Mouse (Mus musculus): ENCODE data around the gene Limch1.

Limch1 gene

DNA sequence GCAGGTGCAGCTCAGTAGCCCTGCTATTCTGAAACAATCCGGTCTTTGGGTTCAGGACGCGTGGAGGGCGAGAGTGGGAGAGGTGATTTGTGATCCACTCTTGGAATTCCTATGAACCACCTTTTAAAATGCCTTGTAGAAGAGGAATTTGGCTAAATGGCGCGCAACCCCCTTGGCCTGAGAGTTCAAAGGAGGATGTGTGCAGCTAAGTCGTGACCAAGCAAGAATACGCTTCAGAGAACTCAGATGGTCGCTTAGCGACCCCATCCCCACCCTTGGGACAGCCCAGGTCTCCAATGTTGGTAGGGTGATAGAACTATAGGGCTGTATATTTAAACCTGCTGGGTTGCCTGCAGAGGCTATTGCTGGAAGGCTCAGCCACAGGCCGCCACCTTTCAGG, 1.1 kb downstream of the Limch1 start:
- no peak for DNase-seq (ENCODE audit: low read depth, low spot score)

DNA sequence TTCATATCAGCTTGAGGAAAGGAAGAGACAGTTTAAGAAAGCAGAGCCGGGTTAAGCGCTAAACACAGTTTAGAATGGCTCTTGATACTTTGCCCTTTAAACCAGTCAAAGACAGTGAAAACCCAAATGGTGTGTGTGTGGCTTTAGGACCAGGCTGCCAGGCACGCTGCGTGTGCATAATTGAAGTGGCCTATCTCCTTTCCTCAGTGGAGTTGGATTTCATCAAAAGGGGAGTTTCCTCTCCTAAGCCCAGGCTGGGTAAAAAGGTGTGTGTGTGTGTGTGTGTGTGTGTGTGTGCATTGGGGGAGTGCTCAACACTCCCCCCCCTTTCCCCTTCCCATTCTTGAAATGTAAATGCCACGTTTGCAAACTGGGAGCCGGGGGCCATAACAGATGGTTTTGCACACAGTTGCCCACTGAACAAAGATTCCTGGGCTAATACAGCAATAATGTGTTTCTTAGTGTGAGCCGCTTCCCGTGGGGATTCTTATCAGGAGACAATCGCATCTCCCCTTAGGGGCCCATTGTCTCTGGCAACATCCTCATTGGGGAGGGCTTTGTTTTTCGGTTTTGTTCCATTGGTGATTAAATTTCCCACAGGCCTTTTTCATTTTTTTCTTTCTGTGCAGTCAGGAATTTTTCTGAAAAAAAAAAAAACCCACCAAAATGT, 2.3 kb downstream of the Limch1 start:
- DNase-seq (ENCODE audit: low read depth, low spot score), result no peak

DNA sequence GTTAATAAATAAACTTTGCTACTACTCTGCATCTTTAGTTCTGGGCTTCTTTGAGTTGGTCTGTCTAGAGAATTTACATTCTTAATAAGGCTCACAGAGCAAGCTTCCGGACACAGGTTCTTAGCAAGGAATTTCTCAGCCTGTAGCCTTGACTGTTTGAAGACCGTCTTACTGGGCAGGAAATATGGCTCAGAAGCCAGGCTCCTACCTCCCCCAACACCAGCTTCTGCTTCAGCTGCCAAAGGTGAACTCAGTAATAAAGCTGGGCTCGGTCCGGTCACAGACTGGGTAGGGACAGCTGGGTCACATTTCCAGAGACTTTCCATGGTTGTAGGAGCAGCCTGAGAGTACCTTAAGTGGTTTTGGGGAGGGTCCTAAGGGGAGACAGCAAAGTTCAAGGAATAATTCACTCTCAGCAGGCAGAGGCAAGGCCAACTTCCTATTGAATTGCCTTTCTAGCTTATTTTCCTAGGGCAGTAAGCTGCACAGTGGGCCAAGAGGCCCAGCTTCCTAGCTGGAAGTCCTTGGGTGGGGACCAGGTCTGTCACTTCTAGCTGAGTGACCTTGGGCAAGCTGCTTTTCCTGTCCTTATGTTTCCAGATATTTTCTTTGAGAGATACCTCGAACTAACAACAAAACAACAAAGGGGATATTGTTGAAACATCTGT, 3.0 kb downstream of the Limch1 start:
- DNase-seq (ENCODE audit: low read depth, low spot score), result no peak

DNA sequence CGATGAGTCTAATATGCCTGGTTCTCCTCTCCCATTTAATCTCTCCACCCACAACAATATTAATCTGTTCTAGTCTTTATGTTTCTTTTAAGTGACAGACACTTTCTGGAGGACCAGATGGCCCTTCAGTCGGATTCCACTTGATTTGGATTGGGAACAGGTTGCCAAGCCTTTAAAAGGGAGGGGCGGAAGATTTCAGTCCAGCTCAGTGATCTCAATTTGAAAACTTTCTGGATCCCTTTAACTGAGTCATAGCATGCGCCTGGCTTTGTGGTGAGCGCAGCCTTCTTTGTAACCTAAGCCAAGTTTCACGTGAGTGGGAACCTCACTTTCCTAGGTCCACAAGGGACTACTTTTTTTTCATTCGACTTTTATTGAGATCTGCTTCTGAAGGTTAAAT, 5.0 kb downstream of the Limch1 start:
- no peak for DNase-seq (ENCODE audit: low read depth, low spot score)

DNA sequence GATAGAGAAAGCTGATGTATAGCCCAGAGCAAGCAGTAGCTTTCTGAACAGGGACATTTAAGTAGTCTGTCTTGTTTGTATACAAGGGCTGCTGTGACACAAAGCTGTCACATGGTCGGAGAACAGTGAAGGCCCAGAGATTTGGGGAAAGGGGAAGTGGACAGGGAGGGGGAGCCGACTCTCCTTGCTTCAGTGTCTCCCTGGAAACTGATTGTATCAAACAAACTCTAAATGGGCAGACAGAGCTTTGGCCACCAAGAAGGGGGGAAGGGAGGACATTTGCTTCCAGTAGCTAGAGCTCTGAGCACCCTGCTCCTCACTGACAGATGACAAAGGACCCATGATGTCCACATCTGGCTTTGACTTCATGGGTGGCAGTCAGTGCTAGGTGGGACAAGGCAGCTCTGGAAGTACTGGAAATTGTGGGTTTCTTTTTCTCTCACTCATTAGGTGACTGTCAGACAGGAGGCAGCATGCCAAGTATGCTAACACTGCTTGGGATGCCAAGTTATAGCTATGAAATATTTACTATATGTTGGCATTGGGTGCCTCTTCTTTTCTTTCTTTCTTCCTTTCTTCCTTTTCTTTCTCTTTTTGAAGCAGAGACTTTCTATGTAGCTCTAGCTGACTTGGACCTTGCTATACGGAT, 5.8 kb downstream of the Limch1 start:
- DNase-seq (ENCODE audit: low read depth, low spot score), result no peak

DNA sequence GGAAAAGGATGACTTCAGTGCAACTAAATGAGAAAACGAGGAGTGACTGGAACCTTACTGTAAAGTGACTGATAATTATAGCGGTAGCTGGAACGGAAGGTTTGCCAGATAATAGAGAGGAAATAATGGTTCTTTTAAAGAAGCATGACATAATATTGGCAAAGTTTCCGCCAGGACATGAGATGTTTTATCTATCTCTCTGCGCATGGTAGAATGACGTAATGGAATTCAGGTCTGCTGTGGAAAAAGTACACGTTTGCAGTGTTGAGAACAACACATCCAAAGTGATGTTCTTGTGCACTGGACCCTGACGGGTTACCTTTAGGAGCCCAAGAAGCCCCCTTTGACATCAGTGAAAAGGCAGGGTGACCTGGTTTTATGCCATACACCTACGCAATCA, 8.0 kb downstream of the Limch1 start:
- no peak for DNase-seq (ENCODE audit: low read depth, low spot score)

DNA sequence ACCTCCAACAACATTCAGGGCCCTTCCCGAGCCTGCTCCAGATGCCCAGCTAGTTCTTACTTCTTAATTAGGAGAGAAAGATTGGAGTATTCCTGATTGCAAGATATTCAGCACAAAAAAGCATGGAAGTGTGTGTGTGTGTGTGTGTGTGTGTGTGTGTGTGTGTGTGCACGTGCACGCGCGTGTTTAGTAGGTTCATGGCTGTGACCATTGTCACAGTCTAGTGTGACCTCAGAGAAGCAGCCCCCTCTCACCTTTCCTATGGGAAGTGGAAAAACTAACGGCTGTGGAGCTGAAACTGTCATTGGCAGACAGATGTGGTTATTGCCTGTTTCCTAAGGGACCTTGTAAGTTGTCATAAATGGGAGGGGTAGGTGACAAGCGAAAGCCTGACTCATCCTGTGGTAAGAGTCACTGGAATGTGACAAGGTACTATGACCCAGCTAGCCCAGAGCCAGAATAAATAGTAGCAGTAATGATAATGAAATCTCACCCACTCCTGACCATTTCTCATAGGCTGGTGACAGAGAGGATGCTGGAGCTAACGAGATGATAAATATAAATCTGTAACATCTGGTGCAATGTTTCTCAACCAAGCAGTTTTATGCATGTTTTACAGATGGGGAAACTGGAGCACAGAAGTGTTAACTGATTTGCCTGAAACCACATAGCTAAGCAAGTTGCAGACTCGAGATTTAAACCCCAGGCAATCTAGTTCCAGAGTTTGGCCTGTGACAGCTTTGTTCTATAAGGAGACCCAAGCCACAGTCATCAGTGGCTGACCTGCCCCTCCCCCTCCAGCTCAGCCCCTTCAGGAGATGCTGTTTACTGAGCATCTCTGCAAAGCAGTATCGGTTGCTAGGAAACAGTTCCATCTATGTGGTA, 11.4 kb downstream of the Limch1 start:
- no peak for DNase-seq (ENCODE audit: low read depth, low spot score)

DNA sequence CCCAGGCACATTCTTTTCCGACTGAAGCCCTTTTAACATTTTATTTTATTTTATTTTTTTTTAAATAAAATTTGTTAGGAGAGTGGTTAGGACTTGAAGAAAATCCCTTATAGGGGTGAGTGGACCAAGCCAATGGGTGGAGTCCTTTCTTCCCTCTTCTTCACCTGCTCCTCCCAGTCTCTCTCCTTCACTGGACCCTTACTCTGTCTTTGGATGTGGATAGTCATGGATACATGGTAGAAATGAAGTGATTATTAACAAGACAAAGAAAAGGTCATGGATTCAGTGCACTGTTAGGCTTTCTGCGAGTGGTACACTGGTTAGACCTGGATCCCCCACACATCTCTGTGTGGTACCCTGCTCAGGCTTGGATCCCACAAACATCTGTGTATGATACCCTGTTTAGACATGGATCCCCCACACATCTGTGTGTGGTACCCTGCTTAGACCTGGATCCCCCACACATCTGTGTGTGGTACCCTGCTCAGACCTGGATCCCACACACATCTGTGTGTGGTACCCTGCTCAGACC, 12.1 kb downstream of the Limch1 start:
- DNase-seq (ENCODE audit: low read depth, low spot score), result no peak

DNA sequence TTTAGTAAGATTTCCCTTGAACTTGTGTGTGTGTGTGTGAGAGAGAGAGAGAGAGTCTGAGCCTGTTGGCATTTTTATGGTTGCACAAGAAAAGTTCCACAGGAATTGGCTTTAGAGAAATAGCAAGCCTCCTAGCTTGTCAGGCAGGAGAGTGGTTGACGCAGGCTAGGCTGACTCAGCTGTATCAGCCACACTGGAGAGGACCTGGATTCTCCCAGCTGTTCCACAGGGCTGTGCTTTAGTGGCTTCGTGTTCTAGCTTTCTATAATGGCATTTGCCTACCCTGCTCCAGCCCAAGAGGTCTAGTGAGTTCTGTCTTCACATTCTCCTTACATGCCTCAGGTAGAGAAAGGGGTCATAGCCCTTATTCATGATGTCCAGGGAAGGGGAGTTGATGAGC, 13.7 kb downstream of the Limch1 start:
- DNase-seq (ENCODE audit: low read depth, low spot score), result no peak

DNA sequence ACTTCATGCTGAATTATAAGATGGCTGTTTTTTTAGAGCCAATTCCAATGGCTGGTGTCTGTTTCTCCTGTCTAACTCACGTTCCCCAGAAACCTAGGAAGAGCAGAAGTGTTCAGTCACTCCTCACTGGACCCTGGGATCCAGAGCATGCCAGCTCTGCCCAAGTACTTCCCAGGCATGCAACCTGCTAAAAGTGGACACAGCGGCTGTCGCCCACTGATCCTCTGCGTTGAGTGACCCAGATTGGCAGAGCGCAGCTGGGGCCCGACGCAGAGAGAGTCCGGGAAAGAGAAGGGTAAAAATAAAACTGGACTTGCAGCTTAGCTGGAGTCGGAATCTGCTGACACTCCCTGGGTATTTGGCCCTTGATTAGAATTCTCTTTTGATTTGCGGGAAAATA, 15.1 kb downstream of the Limch1 start:
- DNase-seq (ENCODE audit: low read depth, low spot score), result no peak

DNA sequence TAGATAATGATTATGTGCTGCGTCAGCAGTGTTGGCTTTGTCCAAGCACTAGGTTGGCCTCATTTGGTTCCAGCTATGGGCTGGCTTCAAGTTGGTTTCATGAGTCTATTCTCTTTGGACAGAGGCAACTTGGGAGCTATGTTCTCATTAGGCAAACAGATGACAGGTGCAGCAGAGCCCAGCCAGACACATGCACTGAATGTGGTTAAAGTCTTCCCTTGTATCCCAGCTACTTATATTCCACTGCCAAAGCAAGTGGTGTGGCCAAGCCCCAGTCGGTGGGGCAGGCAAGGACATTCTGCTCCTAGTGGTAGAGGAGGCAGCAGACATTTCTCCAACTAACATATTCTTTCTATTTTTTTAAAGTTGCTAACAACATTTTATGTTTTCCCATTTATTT, 16.4 kb downstream of the Limch1 start:
- DNase-seq (ENCODE audit: low read depth, low spot score), result no peak

DNA sequence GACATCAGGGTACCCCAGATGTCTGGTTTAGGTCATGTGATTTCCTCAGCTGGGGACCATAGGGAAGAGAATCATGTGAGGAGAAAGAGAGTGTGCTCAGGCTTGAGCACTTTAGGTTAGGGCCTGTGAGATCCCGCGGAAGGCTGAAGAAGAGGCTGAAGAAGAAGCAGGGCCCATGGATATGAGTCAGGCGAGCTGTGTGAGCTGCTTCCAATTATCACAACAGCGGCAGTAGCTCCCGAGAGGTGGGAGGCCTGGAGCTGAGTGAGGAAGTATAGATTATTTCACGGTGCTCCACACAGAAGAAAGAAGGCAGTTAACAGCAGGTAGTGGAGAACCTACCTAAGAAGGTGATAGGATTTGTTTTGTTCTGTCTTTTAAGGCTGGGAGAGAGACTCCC, 18.5 kb downstream of the Limch1 start:
- DNase-seq (ENCODE audit: low read depth, low spot score), result no peak

DNA sequence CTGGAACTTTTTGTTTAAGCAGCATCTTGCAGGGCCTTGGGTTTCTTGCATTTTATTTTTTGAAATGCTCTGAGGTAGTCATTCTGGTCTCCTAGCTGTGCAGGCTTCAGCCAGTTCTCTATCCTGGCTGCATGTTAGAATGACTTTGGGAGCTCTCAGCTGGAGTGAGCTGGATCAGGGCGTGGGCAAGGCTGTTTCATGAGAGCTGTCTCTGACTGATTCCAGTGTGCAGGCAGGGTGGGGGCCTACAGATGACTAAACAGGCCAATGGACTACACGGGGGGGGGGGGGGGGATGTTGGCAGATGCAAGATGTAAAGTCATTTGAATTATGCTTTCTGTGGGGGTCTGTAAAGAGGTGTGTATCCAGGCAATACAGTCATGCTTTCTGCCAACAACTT, 20.3 kb downstream of the Limch1 start:
- no peak for DNase-seq (ENCODE audit: low read depth, low spot score)

DNA sequence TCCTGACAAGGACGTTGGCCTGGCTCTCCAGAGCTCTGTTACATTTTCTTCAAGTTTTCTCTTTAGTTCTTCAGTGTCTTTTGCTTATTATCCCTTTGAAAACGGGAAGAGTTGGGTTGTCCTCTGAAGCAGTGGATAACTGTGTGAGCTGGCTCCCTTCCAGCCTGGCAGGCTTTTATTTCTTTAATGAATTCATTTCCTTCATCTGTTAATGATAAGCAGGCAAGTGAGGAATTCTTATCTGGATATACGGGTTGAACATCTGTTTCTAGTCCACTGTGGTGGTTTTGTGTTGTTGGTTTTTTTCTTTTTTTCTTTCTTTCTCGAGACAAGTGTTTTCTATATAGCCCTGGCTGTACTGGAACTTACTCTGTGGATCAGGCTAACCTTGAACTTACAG, 22.4 kb downstream of the Limch1 start:
- no peak for DNase-seq (ENCODE audit: low read depth, low spot score)

DNA sequence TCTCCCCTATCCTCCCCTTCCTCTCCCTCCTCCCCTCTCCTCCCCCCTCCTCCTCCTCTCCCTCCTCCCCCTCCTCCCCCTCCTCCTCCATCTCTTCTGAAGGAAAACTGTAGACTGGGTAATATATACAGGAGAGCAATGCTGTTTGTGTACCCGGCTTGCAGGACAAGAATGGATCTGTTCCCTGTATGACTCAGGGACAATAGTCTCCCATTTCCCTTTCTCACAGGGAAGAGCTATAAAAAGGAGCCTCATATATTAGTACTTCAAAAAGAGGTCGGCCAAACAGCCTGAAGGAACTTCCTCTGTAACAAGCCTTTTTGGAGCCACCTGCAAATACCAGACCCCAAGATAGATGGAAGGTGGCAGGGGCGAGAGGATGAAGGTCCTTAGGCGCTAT, 23.4 kb downstream of the Limch1 start:
- DNase-seq (ENCODE audit: low read depth, low spot score), result no peak

DNA sequence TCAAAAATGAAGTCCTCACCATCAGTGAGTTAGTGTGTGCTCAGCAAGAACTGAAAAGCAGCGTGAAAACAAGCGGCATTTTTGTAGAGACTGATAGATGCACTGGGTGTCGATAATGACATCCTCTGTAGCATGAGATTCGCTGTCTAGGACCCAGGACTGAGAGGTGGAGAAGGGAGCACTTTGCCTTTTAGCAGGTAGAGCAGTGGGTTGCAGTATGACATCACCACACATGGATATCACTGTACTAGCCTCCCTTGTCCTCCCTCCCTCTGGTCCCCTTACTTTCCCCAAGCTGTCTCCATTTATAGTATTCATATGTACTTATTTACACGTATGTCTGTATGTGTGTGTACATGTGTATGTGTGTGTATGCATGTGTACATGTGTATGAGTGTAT, 23.9 kb downstream of the Limch1 start:
- DNase-seq (ENCODE audit: low read depth, low spot score), result no peak

DNA sequence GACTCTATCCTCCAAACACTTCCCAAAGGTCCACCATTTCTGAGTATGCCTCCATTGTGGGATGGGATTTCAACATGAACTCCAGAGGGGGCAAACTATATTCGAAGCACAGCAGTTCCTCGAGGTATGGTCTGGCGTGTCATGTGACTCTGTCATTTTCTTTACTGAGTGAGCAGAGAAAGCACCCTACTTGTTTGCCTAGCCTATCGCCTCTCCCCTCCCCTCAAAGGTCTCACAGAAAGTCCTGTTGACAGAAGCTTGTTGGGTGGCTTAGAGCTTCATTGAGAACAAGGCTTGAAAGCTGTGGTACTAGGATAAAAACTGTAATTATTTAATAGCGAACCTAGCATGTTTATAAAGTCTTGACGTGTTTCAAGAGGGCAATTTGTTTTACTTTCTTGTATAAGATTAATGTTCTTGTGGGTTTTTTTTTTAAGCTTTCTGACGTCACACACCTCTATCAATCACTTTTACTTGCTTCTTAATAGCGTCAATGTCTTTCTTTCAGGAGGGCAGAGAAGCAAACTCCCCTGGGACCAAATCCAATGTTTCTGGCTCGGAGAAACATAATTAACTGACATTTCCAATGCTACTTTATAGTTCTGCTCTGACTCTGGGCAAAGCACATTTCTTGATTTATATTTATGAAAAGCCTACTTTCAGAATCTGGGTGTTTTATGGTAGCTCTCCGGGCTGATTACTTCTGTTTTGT, 32.5 kb downstream of the Limch1 start:
- no peak for DNase-seq (ENCODE audit: low read depth, low spot score)

DNA sequence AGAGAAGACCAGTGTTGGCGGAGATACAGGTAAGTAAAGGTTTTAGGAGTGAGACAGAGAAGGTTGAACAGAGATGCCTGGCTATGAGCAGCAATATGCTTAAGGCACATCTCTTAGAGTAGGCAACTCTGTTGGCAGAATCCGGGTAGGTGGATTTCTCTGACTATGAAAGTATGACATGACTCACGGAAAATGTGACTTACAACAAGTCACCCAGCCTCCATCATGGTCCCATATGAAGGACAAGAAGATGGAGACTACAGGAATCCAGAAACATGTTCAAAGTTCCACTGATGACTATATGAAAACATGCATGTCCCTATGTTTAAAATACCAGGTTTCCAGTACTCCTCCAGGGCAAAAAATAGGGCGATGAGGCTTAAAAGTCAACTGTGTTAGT, 34.7 kb downstream of the Limch1 start:
- no peak for DNase-seq (ENCODE audit: low read depth, low spot score)

DNA sequence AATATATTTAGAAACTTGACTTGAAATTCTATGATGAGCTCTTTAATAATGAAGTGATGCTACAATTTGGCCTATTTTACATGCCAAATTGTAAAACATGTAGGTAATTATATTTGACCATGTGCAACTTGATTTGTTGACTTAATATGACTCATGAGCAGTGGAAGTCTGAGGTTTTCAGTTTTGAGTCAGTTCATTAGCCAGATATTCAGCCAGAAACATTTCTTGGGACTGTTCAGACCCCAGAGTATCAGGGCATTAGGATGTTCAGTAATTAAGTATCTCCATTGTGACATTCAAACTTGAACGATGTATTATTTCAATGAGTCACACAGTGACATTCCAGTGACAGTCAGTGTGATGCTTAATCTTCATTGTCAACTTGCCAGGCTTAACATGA, 35.9 kb downstream of the Limch1 start:
- no peak for DNase-seq (ENCODE audit: low read depth, low spot score)

DNA sequence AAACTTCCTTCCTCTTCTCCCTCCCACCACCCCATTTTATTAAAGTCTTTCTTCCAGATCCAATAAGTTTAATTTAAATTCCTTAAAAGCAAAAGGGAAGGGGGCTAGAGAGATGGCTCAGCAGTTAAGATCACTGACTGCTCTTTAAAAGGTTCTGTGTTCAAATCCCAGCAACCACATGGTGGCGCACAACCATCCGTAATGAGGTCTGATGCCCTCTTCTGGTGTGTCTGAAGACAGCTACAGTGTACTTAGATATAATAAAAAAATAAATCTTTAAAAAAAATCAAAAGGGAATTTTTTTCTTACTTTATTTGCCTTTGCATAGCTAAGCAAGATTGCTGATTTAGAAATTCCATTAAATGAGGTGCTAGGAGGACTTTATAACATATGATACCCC, 37.2 kb downstream of the Limch1 start:
- DNase-seq (ENCODE audit: low read depth, low spot score), result no peak

DNA sequence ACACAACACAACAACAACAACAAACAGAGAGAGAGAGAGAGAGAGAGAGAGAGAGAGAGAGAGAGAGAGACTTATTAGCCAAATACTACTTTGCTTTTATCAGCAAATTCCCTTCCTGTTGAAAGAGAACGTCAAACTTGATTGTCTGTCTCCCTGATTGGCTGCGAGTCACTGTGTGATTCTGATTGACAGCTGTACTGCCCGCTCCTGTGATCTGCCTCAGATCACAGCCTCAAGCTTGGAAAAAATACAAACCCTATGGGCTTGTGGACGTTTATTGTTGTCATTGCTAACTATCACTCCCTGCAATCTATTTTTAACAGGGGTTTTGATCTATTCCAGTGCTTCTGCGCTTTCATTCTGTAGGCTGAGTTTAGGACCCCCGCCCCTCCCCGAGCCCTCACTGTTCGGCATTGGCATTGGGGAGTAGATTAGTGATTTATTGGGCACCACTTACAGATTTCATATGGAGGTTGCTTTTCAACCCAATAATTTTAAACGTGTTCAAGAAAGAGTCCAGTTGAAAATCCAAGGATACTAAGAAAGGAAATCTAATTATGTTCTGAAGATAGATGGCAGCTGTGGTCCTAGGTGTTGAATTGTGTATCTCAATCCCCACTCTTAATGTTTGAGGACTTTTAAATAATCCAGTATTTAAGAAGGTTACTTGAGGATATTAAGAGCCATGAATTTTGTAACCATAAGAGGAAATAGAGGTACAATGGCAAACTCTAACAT, 39.2 kb downstream of the Limch1 start:
- DNase-seq (ENCODE audit: low read depth, low spot score), result no peak
